Mouse (Mus musculus) MEL (cell line): ENCODE data around the gene Gpr171.
A peak's percentile ranks its signal among the peaks of the same experiment; 100 is the strongest.

ENCODE experiments used
- CTCF ChIP-seq, 3 experiments: IDR thresholded peaks in 2 of 3; conservative IDR thresholded peaks in 1 of 3; 2 replicates each; pipeline ENCODE4 v1.5.1; 2011 to 2012; ENCODE audit warnings: low read length in 3 of 3, low read depth in 2 of 3, mild to moderate bottlenecking in 2 of 3, improper control_type of control experiment in 1 of 3, inconsistent platforms in 1 of 3, mixed read lengths in 1 of 3, moderate library complexity in 1 of 3; ENCODE audit not compliant: control insufficient read depth in 1 of 3, insufficient read depth in 1 of 3, poor library complexity in 1 of 3, severe bottlenecking in 1 of 3
- EP300 ChIP-seq, 2 experiments: IDR thresholded peaks; 2 replicates each; pipeline ENCODE4 v1.6.1; 2011; ENCODE audit warnings: improper control_type of control experiment in 2 of 2, low read length in 2 of 2, low read depth in 1 of 2, mild to moderate bottlenecking in 1 of 2
- ETS1 ChIP-seq: IDR thresholded peaks from 2 replicates; pipeline ENCODE4 v1.6.1; 2012; ENCODE audit warnings: low read depth, mild to moderate bottlenecking, inconsistent platforms, low read length, improper control_type of control experiment, moderate library complexity
- GABPA ChIP-seq: IDR thresholded peaks from 2 replicates; pipeline ENCODE4 v1.6.1; 2012; ENCODE audit warnings: low read depth, mild to moderate bottlenecking, inconsistent platforms, low read length, improper control_type of control experiment, moderate library complexity
- MAX ChIP-seq: IDR thresholded peaks from 2 replicates; pipeline ENCODE4 v1.6.1; 2011; ENCODE audit warnings: low read length, improper control_type of control experiment
- NRF1 ChIP-seq: IDR thresholded peaks from 2 replicates; pipeline ENCODE4 v1.6.1; 2014; ENCODE audit warnings: low read depth, mild to moderate bottlenecking, inconsistent platforms, low read length, improper control_type of control experiment, moderate library complexity; ENCODE audit not compliant: poor library complexity, insufficient read depth, severe bottlenecking
- POLR2A ChIP-seq, 2 experiments: IDR thresholded peaks; 2 replicates each; pipeline ENCODE4 v1.6.1; 2011 to 2012; ENCODE audit warnings: low read length in 2 of 2, mild to moderate bottlenecking in 2 of 2, control low read depth in 1 of 2, improper control_type of control experiment in 1 of 2, low read depth in 1 of 2, moderate library complexity in 1 of 2; ENCODE audit not compliant: control insufficient read depth in 1 of 2, insufficient read depth in 1 of 2, poor library complexity in 1 of 2
- POLR2AphosphoS5 ChIP-seq: IDR thresholded peaks from 2 replicates; pipeline ENCODE4 v1.6.1; 2012; ENCODE audit warnings: low read depth, borderline replicate concordance, mild to moderate bottlenecking, inconsistent platforms, low read length, moderate library complexity, mixed read lengths
- SMC3 ChIP-seq: IDR thresholded peaks from 2 replicates; pipeline ENCODE4 v1.6.1; 2011; ENCODE audit warnings: low read depth, low read length, improper control_type of control experiment
- TAL1 ChIP-seq: IDR thresholded peaks from 2 replicates; pipeline ENCODE4 v1.6.1; 2012; ENCODE audit warnings: mild to moderate bottlenecking, inconsistent platforms, low read length, moderate library complexity, mixed read lengths
- USF1 ChIP-seq: IDR thresholded peaks from 2 replicates; pipeline ENCODE4 v1.6.1; 2014; ENCODE audit warnings: low read depth, mild to moderate bottlenecking, inconsistent platforms, low read length, improper control_type of control experiment, moderate library complexity
- USF2 ChIP-seq, 2 experiments: IDR thresholded peaks; 2 replicates each; pipeline ENCODE4 v1.6.1; 2011 to 2012; ENCODE audit warnings: improper control_type of control experiment in 2 of 2, low read length in 2 of 2, borderline replicate concordance in 1 of 2, inconsistent platforms in 1 of 2, low read depth in 1 of 2, mild to moderate bottlenecking in 1 of 2; ENCODE audit not compliant: insufficient read depth in 1 of 2
- ZC3H11A ChIP-seq: IDR thresholded peaks from 2 replicates; pipeline ENCODE4 v1.6.1; 2012; ENCODE audit warnings: low read depth, mild to moderate bottlenecking, inconsistent platforms, low read length, improper control_type of control experiment

- TF ChIP-seq TAL1 (no peak), ZC3H11A (no peak), POLR2A (IDR thresholded peaks at IDR 0.05; ENCODE audit: control insufficient read depth in 1 of 2, insufficient read depth in 1 of 2, low read depth in 1 of 2, low read length in 2 of 2, poor library complexity in 1 of 2) (no peak), EP300 (IDR thresholded peaks at IDR 0.05; ENCODE audit: low read depth in 1 of 2, low read length in 2 of 2) (peak in 1 of 2 experiments; percentile 42; a peak in 1 of 4 replicates), ETS1 (no peak), CTCF (IDR thresholded peaks at IDR 0.05 in 2 of 3, conservative IDR thresholded peaks at IDR 0.05 in 1 of 3; ENCODE audit: control insufficient read depth in 1 of 3, insufficient read depth in 1 of 3, low read depth in 2 of 3, low read length in 3 of 3, poor library complexity in 1 of 3, severe bottlenecking in 1 of 3) (no peak), USF2 (IDR thresholded peaks at IDR 0.05; ENCODE audit: borderline replicate concordance in 1 of 2, insufficient read depth in 1 of 2, low read depth in 1 of 2, low read length in 2 of 2) (no peak), USF1 (no peak), MAX (no peak), GABPA (no peak), NRF1 (no peak), POLR2AphosphoS5 (no peak), SMC3 (no peak)
Measured at GRCm38 (mm10) chr3:59101218-59101986, at the start of gene Gpr171.
